Mouse (Mus musculus) MEL-GATA-1-ER (cell line): ENCODE data around the gene Rgs9.

Experiments
- DNase-seq: peaks from one replicate; pipeline ENCODE4 v3.0.0-alpha.2; 2012; ENCODE audit warnings: low read depth; ENCODE audit errors: extremely low read depth

The Rgs9 gene

DNA sequence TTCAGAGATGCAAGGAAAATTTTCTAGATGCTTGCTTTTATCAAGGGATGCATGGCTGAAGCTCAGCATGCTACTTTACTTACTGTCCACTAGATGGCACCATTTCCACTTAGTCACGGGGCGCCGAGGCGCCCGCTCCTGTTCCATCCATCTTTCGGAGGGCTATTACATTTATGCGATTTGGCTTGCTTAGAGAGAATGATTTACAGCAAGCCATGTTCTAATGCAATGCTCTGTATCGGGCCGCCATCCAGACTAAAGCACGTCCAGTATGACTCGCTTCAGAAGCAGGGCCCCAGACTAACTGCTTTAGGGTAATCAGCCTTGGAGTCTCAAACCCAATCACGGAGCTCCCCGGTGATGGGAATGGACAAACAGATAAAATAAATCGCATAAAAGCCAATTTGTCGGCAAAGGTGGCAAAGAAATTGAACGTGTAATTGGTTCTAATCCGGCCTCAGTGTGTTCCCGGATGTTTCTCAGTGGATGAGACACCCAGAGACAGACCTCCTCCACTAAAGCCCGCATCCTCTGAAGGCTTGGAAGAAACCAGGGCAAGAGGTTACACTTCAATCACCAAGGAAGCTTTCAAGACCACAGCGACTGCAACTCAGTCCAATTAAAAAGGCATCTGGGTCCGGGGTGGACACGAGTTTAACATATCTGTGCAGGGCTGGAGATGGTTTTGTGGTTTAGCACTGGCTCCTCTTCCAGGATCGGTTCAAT lies 53.1 kb downstream of the Rgs9 start:
- DNase-seq = peak; percentile 33

DNA sequence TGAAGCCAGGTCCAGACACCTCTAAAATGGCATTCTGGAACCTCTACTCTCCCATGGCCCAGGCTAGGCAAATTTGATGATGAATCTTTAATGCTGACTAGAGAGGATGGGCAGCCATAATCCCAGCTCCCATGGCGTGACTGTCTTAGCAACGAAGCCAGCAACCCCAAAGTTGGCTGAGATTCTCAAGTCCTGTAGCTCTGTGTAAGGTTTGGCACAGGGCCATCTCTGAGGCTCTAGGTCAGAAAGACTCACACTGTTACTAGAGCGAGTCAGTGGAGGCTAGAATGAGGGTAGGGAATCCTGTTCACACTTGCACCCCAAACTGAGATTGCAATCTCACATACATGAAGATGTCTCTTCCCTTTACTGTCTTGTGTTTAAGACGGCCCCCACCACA lies 57.8 kb downstream of the Rgs9 start:
- no peak for DNase-seq

DNA sequence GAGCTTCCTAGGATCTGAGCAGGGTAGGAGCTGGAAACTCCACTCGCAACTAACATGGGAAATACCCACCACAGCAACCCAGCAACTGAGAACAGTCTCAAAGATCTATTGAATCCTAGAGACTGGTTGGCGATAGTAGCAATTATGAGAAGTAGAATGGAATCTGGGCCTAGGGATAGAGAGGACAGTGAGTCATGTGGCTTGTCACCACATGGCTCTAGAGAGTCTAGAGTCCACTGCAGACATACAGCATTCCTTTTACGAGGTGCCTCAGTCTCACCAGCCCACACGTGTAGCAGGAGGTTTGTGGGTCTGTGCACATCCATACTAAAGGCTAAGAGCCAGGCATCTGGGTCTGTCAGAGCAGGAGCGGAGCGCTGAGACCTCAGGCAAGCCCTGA lies 59.3 kb downstream of the Rgs9 start:
- no peak for DNase-seq

DNA sequence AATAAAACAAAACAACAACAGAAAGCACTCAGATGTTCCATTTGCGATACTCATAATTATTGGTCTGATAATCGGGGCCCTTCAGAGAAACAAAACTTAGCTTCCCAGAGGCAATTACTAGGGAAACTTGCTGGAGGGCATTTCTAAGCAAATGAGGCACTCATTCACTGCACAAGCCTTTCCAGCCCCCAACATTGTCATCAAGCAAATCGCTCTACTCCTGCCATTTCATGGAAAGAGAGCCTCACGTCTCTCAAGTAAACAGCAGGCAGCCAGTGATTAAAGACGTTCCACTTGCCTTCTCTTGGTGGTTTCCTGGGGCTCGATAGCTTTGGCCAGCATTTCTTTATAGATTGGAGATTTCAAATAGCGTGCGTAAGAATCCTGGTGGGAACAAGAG lies 60.1 kb downstream of the Rgs9 start:
- no peak for DNase-seq

DNA sequence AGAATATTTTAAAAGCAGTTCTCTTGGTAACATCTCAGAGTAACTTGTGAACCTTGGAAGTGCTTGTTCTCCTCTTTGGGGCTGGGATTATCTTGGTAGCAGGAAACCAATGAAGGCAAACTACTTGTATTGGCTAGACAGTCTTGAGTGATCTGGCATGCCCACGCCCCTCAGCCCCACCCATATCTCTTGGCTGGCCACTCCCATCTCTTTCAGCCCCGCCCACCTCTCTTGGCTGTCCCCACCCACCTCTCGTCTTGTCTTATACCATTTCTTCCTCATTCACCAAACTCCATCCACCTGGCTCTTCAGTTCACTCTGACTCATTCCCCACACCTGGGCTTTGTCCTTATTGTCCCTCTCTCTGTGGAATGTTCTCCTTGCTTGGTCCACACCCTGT lies 64.3 kb downstream of the Rgs9 start:
- no peak for DNase-seq

DNA sequence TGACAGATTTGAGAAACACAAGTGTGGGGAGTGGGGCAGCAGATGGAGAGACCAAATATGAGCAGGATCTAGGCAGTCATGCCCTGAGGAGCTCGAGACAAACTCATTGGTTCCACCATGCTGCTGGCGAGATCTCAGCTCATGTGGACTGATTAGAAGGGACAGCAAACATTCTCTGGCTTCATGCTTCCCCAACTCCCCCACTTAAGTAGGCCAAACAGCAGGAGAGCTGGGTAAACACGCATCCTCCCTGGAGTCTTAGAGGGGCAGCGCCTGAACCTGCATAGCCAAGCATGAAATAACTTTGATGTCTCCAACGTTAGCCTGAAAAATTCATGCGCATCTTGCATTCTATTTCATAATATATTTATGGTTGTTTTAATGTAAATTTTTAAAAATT lies 65.1 kb downstream of the Rgs9 start:
- DNase-seq = no peak

DNA sequence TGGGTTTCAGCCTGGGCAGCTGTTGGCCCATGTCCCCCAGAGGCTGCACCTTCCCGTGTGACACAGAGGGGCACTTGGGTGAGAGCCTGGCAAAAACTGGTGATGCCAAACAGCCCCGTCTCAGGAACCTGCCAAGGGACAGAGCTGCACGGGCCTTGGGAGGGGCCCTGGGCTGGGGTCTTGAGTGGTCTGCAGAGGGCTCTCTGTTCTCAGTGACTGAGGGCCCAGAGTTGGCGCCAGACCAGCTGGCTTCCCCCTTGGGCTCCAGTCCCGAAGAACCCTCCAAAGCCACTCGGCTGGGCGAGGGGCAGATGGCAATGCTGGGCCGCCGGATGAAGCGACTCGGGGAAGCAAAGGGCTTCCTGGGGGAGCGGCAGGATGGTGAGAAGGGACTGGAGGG lies 70.8 kb downstream of the Rgs9 start:
- DNase-seq = no peak

DNA sequence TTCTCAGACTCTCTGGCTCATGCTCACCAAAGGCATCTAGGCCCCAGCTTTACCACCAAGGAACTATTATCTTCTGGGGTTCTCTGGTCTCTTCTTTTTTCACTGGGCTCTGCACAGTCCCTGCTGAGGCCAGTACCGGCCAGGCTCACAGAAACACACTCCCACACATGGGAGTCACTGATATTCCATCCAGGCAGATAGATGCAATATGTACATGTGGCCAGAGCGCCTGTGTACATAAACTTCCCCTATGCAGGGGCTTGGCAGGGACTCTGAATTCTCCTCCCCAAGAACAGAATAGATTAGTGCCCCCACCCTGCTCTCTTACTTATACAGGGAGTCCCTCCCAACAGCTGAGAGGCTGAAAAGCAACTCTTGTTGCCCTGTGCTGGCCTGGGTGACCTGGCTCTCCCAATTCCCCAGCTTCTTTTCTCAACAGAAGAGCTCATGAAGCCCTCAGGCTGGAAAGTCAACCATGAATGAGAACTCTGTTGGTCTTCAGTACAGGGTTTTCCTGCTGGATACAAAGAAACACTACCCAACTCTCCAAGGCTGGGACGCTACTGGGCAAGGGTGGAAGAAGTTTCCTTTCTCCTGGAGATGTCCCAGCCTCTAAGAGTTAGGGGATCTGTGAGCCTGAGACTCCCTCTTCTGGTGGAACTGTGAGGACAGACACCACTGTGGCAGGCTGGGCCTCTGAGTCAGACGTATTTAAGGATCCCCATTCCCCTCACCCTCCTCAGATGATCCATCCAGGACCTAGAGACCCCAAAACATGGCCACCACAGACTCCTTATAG lies 76.5 kb downstream of the Rgs9 start:
- DNase-seq = no peak

DNA sequence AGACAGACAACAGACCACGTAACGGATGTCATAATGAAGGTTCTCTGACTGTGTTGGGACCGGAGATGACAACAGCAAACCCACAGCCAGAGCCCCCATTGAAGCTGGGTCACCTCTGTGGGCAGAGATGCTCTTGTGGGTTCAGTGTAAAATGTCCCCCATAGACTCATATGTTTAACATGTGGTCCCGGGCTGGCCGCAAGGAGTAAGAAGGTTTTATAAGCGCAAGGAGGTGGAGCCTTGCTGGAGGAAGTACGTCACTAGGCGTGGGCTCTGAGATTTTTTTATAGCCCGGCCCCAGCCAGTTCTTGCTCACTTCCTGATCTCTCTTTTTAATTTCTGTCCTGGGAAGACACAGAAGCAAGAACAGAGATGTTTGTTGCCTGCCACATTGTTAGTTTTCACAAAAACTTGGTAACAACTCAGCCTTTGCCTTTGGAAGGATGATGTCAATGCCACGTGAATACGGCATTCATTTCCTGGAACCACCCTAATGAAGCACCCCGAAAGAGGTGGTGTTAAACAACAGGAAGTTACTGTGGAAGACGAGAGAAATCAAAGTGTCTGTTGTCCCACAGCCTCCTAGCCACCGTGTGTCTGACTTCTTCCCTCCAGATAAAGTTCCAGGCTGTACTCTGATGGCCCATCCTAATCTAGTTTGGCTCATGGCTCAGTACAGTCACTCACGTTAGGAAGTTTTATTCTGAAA lies 79.1 kb downstream of the Rgs9 start:
- DNase-seq = no peak

DNA sequence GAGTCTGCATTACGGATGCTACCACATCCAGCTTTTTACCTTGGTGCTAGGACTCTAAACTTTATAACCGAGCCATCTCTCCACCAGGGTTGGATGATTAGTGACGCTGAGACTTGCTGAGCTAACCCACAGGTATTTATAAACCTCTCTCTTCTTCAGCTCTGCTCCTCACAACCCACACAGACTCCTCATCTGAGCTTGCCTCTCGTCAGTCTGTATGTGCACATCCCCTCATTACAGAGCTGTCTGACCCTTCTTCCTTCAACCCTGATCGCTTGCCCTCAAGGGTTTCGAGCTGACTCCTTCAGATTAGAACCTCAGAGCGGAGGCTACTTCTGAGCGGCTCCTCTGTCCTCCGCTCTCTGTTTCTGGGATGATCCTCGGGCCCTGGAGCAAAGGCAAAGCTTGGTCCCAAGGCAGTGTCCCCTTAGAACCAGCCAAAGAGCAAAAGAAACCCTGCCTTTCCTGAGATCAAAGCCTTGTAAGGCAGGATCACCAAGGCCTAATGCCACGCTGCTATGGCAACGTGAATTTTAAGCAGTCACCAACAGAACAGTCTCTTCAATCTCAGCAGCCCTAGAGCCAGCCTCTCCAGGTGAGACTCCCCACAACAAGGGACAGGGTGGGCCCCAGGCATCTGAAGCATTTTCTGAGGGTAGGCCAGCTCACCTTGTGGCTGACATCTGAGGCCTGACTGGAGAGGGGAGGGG lies 79.9 kb downstream of the Rgs9 start:
- DNase-seq = no peak

DNA sequence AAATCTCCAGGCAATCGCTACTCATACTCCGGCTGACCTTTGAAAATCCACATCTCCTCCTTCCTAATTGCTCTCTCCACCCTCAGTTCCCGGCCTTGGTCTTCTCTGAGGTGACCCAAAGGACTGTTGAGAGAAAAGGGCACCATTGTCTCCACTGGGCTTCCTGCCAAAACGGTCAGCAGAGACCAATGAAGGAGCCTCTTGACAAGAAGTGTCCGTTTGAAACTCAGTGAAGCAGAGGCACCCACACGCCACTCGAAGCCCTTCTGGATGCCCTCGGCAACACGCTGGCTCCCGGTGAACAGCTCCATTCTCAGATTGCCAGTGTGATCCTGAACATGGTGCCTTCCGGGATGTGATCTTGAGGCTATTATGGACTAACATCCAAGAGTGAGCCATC lies 87.2 kb downstream of the Rgs9 start:
- no peak for DNase-seq

DNA sequence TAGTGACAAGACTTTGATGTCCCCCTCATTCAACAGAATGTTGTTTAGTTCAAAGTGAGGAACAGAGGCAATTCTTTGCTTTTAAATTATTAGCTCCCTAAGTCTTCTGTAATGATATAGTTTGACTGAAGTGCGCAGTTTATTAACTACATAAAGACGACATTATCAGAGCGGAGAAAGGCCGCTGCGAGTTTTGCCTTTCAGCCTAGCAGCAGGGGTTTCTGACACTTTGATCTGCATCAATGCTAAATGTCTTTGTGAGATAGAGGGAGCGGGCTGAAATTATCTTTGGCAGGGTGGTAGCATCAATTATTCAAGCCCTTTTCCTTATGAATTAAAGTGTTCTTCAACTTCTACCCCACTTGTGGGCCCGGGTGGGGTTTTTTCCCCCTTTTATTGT lies 87.6 kb downstream of the Rgs9 start:
- no peak for DNase-seq

DNA sequence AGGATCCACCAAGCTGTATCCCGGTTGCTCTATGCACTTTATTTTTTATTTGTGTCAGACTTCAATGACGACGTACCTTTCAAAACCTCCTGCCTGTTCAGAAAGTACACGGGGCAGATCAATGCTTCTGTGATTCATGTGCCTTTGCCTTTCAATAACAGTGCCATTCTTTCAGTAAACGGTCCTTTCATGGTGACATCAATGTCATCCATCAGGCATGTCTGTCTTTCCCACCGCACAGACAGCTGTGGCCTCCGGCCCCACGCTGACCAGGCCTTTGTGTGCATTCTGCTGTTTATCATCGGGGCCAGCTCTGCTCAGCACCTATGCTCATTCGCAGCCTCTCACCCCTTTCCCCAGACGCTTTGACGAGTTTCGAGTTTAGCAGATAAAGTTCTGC lies 91.2 kb downstream of the Rgs9 start:
- no peak for DNase-seq

DNA sequence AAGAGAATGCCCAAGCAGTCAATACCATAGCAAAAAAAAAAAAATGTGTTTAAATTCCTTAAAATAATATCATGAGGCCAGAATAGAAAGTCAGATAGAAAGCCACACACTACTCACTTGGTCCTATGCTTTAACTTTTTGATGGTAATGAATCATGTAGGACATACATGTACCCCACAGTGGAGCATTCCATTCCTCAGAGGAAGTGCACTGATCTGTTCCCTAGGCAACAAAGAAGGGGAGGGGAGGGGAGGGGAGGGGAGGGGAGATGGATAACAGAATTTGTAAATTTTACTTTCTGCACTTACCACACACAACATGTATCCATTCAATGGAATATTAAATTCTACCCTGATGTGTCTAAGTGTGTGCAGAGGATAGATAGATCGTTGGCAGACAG lies 91.9 kb downstream of the Rgs9 start:
- no peak for DNase-seq

DNA sequence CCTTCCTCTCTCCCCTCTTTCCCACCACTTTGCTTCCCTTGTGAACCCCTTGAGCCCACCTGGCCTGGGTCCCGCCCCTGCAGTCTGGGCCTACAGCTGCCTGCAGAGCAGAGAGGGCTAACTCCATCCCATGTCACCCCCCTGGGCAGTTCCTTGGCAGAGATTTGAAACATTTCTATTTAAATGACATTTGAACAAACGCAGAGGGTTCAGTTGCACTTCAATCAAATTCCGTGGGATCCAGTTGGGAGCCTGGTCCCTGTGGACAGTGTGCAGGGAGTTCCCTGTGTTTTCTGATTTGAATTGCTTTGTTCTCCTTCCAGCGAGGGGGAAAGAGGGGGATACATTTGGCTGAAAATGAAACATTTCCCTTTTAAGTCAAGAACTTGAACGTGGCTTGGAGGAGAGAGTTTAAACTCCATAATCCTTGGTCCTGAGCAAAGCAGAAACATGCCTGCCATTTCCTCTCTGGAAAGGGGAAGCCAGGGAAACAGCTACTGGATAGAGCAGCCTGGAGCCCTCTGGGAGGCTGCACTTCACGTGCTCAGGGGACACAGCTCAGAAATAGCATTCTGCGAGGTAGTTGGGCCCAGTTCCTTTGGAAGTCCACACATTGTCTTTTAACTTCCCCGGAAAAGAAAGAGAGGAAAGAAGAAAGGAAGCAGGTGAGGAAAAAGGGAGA lies 98.2 kb downstream of the Rgs9 start:
- DNase-seq = no peak

DNA sequence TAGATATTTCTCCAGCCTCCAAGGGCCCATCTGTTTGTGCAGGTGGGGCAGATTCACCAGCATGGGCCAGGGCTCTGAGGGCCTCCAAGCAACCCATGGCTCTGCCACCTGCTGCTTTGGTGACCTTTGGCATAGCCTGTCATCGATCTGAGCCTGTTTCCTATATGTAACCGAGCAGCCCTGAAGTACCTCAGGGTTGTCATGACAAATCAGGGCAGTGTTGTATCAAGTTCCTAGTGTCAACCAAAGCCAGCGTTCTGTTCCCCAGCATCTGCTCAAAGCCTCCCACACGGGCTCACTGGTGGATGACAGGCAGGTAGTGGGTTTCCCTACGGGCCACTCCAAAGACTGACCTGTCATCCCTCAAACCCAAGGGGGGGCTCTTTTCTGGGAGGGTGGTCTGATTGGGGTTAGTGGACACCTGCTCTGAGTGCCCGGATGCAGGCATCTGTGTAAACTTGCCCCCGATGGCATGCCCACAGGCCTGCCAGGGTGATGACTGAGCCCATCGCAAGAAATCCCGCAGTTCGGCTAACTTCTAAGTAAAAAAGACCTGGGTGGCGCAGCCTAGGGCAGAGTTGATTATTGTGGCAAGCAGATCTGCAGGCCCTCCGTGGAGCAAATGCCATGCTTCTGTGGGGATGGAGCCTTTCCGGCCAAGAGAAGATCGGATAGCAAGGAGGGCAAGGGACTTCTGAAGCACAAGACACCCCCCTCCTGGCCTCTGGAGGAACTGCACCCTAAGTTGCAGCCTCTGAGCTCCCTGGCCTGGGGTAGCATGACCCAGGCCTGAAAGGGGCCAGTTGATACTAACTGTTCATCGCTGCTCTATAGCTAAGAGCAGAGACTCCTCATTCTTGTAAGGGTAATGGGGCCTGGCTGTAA lies 105.0 kb downstream of the Rgs9 start:
- DNase-seq = no peak

DNA sequence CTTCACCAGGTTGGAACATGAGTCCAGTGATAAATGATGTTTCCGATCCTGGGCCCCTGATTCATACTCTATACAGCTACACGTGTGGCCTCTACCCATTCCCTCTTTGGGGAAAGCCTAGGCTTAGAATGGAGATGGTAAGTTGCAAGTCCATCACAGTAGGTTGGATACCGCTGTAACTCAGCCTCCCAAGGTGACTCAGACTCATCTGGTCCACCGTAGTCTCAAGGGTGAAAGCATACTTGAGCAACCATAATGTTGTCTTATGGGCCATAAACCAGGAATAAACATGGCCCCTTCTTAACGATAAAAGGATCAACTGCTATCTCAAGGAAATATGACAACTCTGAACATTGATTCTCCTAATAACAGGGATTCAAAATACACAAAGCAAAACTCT lies 109.7 kb downstream of the Rgs9 start:
- no peak for DNase-seq

DNA sequence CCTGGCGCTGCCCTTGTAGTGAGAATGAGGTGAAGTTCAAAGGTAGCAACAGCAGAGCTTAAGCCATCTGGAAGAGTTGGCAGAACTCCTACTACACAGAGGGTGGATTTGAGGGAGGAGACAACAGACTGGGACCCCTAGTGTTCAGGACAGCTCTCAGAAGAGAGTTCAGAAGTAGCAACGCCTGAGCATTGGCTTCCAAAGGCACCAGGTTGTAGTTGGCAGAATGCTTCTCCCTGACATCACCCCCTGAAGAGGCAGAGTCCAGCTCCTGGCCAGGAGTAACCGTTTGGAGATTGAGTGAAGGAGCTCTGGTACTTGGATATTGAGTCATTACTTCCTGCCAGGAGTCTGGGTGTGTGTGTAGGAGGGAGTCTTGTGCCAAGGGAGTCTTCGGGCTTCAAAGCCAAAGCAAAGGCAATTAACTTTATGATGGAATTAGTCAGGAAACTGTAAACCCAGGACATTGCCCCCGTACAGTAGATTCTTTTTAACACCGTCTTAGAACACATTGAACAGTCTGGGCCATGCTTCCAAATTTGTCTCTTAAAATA lies 110.2 kb downstream of the Rgs9 start:
- DNase-seq = no peak

DNA sequence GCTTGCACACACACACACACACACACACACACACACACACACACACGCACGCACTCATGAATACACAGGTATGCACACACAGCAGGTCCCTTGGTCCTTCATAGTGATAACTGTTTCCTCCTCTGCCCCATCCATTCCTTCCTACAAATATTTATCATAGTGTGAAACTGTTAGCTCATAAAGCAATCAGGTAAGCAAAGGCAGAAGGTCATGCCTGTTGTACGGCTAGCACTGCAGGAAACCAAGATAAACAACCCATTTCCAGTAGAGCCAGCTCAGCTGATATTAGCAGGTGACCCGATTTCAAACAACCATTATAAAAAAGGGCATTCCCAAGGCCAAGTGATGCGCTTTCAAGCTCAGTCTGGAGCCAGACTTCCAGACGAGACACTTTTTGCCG lies 116.8 kb downstream of the Rgs9 start:
- DNase-seq = no peak

DNA sequence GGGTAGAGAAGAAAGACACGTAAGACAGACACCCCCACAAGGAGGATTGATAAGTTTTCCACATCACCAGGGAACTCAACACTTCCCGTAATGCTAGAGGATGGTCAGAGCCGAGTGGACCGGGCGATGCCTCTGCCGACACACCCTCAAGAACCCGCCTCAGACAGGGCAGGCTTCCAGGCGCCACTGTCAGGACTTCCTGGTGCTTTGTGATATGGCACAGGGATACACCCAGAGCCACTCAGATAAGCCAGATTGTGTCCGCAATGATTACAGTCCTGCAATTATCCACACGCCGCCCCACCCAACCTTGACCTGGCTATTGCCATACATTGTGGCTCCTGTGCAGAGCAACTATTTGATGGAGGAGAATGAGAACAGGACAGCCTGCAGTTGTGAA lies 117.6 kb downstream of the Rgs9 start:
- no peak for DNase-seq
